Mouse (Mus musculus): ENCODE measurements around the gene Eif3l. TPM values are rescaled to one million over a fixed set of nuclear protein-coding genes. Genes with fewer than 3 reads are reported as not detected.

The Eif3l gene
- polyA plus RNA-seq, 1 experiment: 114 TPM

DNA sequence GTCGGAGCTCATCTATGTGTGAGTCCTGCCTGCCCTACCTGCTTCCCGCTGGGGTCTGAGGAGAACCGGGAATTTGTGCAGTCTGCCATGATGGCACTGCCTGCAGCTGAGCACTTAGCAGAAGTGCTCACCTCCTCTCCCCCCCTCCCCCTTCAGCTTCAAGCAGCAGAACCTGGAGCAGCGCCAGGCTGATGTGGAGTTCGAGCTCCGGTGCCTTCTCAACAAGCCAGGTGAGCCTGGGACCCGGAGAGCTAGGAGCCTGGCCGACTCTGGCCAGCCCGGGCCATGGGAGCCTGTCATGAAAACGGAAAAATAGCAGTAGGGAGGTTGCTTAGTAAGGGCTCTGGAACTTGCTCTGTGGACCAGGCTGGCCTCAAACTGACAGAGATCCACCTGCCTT is 55.8 kb downstream of the Eif3l start:
- Histone ChIP-seq H3K4me1 (ENCODE audit: control insufficient read depth, insufficient read depth, low read length) (no peaks in the 10 kb centered on the region), H3K4me3 (ENCODE audit: insufficient read depth, low read length) (no peak overlapping the region), H3K27ac (ENCODE audit: insufficient read depth, low read depth, low read length) (no peak overlapping the region)
- no peak for TF ChIP-seq POLR2A (IDR thresholded peaks at IDR 0.05; ENCODE audit: borderline replicate concordance, low read depth, low read length)
- no peak for TF ChIP-seq CTCF (IDR thresholded peaks at IDR 0.05; ENCODE audit: low read depth, low read length)

GRCm38 (mm10) chr15:79131442-79131841 is 56.5 kb downstream of the Eif3l start:
- Histone ChIP-seq H3K4me1 (ENCODE audit: control insufficient read depth, insufficient read depth, low read length) (no peaks in the 10 kb centered on the region), H3K4me3 (ENCODE audit: insufficient read depth, low read length) (no peak overlapping the region), H3K27ac (ENCODE audit: insufficient read depth, low read depth, low read length) (no peak overlapping the region)
- TF ChIP-seq POLR2A (IDR thresholded peaks at IDR 0.05; ENCODE audit: borderline replicate concordance, low read depth, low read length) (no peak), CTCF (IDR thresholded peaks at IDR 0.05; ENCODE audit: low read depth, low read length) (no peak)

DNA sequence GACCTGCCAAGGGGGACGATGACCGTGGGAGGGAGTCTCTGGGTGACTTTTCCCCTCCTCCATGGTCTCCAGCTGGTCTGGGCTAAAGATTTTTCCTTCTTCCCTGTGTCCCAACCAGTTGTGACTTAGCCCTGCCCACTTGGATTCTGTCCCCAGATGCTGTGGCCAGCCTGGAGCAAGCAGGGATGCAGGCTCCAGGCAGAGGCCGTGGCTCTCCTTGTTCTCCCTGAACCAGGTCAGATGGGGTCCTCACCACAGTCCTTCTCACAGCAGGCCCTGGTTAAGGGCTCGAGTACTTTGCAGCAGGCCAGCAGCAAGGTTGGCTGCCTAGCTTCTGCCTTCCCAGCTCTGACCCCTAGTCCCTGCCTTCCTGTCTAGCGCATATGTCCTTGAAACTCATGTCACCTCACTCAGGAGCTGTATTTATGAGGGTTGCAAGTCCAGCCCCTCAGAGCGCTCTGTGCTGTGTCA is 58.2 kb downstream of the Eif3l start:
- Histone ChIP-seq H3K4me1 (ENCODE audit: control insufficient read depth, insufficient read depth, low read length) (no peaks in the 10 kb centered on the region), H3K27ac (ENCODE audit: insufficient read depth, low read depth, low read length) (no peak overlapping the region), H3K4me3 (ENCODE audit: insufficient read depth, low read length) (no peak overlapping the region)
- TF ChIP-seq POLR2A (IDR thresholded peaks at IDR 0.05; ENCODE audit: borderline replicate concordance, low read depth, low read length) (no peak), CTCF (IDR thresholded peaks at IDR 0.05; ENCODE audit: low read depth, low read length) (no peak)

- Histone ChIP-seq H3K4me1 (ENCODE audit: control insufficient read depth, insufficient read depth, low read length) (no peaks in the 10 kb centered on the region), H3K4me3 (ENCODE audit: insufficient read depth, low read length) (no peak overlapping the region), H3K27ac (ENCODE audit: insufficient read depth, low read depth, low read length) (no peak overlapping the region)
- TF ChIP-seq CTCF (IDR thresholded peaks at IDR 0.05; ENCODE audit: low read depth, low read length) (no peak), POLR2A (IDR thresholded peaks at IDR 0.05; ENCODE audit: borderline replicate concordance, low read depth, low read length) (no peak)
Measured at GRCm38 (mm10) chr15:79134496-79135270, 59.7 kb downstream of the Eif3l start.

- Histone ChIP-seq H3K4me3 (ENCODE audit: insufficient read depth, low read length) (no peak overlapping the region), H3K4me1 (ENCODE audit: control insufficient read depth, insufficient read depth, low read length) (no peaks in the 10 kb centered on the region), H3K27ac (ENCODE audit: insufficient read depth, low read depth, low read length) (no peak overlapping the region)
- TF ChIP-seq POLR2A (IDR thresholded peaks at IDR 0.05; ENCODE audit: borderline replicate concordance, low read depth, low read length) (no peak), CTCF (IDR thresholded peaks at IDR 0.05; ENCODE audit: low read depth, low read length) (no peak)
Measured at GRCm38 (mm10) chr15:79135332-79135731, 60.4 kb downstream of the Eif3l start.

DNA sequence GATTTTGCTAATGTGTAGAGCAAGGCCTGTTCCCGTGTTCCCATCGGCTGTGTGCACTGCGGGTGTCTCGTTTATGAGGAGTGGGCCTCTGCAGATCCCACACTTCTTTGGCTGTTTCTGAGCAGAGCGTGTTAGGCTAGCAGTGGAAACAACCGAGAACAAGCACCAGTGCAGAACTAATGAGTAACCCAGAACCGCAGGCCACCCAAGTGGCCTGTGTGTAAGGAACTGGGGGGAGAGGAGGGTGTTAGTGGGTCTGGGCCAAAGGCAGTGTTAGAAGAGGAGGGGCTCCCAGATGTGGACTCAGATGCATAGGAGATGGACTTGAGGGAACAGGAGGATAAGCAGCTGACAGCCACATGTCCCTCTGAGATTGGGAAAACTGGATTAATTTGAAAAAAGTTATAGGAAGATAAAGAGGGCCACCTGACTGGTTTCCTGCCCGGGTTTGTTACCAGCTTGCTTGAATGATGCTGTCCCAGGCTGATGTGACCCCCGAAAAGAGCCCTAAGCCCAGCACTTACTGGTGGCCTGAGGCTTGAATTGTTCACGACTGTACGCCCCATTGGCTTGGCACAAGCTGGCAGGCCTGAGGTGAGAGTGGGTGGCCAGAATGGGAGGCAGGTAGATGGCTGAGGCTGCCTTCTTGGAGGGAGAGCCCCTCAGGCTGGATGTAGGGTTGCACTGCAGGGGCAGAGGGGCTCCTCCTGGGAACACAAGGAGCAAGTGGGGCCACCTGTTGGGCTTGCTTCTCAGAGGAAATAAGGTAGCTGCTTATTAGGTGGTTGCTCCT is 61.0 kb downstream of the Eif3l start:
- Histone ChIP-seq H3K4me3 (ENCODE audit: insufficient read depth, low read length) (no peak overlapping the region), H3K4me1 (ENCODE audit: control insufficient read depth, insufficient read depth, low read length) (no peaks in the 10 kb centered on the region), H3K27ac (ENCODE audit: insufficient read depth, low read depth, low read length) (no peak overlapping the region)
- TF ChIP-seq POLR2A (IDR thresholded peaks at IDR 0.05; ENCODE audit: borderline replicate concordance, low read depth, low read length): no peak

- Histone ChIP-seq H3K4me3 (ENCODE audit: insufficient read depth, low read length) (no peak overlapping the region), H3K27ac (ENCODE audit: insufficient read depth, low read depth, low read length) (no peak overlapping the region)
- peak; percentile 41 for TF ChIP-seq CTCF (IDR thresholded peaks at IDR 0.05; ENCODE audit: low read depth, low read length)
- TF ChIP-seq POLR2A (IDR thresholded peaks at IDR 0.05; ENCODE audit: borderline replicate concordance, low read depth, low read length): no peak
Measured at GRCm38 (mm10) chr15:79139640-79140039, 64.7 kb downstream of the Eif3l start.

GRCm38 (mm10) chr15:79140866-79141565 is 66.0 kb downstream of the Eif3l start, which contains the start of the genes Polr2f and 1700088E04Rik:
Gene Polr2f, plus strand, starts transcription at chr15:79141009.
Gene 1700088E04Rik, minus strand, starts transcription at chr15:79141253.
- Histone ChIP-seq H3K27ac (ENCODE audit: insufficient read depth, low read depth, low read length) (no peak within 1 kb of the TSS), H3K4me3 (ENCODE audit: insufficient read depth, low read length) (peak within 1 kb of the TSS; percentile 81), H3K4me1 (ENCODE audit: control insufficient read depth, insufficient read depth, low read length) (peaks cover 10% of the 10 kb centered on the region)
- TF ChIP-seq POLR2A (IDR thresholded peaks at IDR 0.05; ENCODE audit: borderline replicate concordance, low read depth, low read length): no peak
- TF ChIP-seq CTCF (IDR thresholded peaks at IDR 0.05; ENCODE audit: low read depth, low read length): 0 out of 2 replicates have a peak, but pooled peaks have one; percentile 7

More at GRCm38 (mm10) chr15:79139640-79140039, 64.7 kb downstream of the Eif3l start:
- peaks cover 10% of the 10 kb centered on the region for H3K4me1 ChIP-seq (ENCODE audit: control insufficient read depth, insufficient read depth, low read length)

DNA sequence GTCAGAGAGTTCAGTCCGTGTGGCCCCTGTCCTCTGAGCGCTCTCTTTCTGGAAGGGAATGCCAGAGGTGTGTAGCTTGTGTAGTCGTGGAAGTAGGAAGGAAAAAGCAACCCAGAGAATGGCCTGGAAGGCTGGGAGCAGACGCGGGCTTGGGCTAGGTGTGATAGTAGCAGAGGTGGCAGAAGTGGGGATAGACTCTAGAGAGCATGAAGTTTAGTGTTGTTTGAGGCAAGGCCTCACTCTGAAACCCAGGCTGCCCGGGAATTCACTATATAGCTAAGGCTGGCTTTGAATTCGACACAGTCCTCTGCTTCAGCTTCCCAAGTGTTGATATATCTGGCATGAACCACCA is 66.6 kb downstream of the Eif3l start:
- peak overlapping the region; percentile 81 for H3K4me3 ChIP-seq (ENCODE audit: insufficient read depth, low read length)
- peaks cover 10% of the 10 kb centered on the region for H3K4me1 ChIP-seq (ENCODE audit: control insufficient read depth, insufficient read depth, low read length)
- H3K27ac ChIP-seq (ENCODE audit: insufficient read depth, low read depth, low read length): no peak overlapping the region
- no peak for TF ChIP-seq POLR2A (IDR thresholded peaks at IDR 0.05; ENCODE audit: borderline replicate concordance, low read depth, low read length)
- TF ChIP-seq CTCF (IDR thresholded peaks at IDR 0.05; ENCODE audit: low read depth, low read length): no peak
